Mouse (Mus musculus) hindbrain, embryonic 13.5 days (tissue): ENCODE measurements around the gene Tulp3. TPM values are rescaled to one million over a fixed set of nuclear protein-coding genes. Genes with fewer than 3 reads are reported as not detected.
"Not testable (repeated sequence)": the region's sequence is repeated elsewhere in the genome, so short reads cannot be mapped to it uniquely, and the experiment has no call there.

Source experiments
- ATAC-seq: fragments of 200-750 bp; cut with Nextera tagmentation; 2 replicates; pipeline ENCODE4 v1.8.0; 2017; ENCODE audit warnings: moderate TSS enrichment; ENCODE audit not compliant: low FRiP score
- H3K27ac ChIP-seq: fragments of 300-500 bp; sonication (generic); 2 replicates; pipeline ENCODE4 v1.5.1; 2015; ENCODE audit warnings: inconsistent platforms, mild to moderate bottlenecking, moderate library complexity
- H3K27me3 ChIP-seq: fragments of 300-500 bp; sonication (generic); 2 replicates; pipeline ENCODE4 v1.6.1; 2015; ENCODE audit warnings: mild to moderate bottlenecking, inconsistent platforms
- H3K36me3 ChIP-seq: fragments of 300-500 bp; sonication (generic); 2 replicates; pipeline ENCODE4 v1.6.1; 2015; ENCODE audit warnings: mild to moderate bottlenecking, inconsistent platforms
- H3K4me1 ChIP-seq: fragments of 300-500 bp; sonication (generic); replicated peaks from 2 replicates; pipeline ENCODE4 v1.6.1; 2015; ENCODE audit warnings: inconsistent platforms
- H3K4me2 ChIP-seq: fragments of 300-500 bp; sonication (generic); 2 replicates; pipeline ENCODE4 v1.6.1; 2015; ENCODE audit warnings: inconsistent platforms, mild to moderate bottlenecking, moderate library complexity
- H3K4me3 ChIP-seq: fragments of 300-500 bp; sonication (generic); 2 replicates; pipeline ENCODE4 v1.5.1; 2015; ENCODE audit warnings: mild to moderate bottlenecking, inconsistent platforms
- H3K9ac ChIP-seq: fragments of 300-500 bp; sonication (generic); 2 replicates; pipeline ENCODE4 v1.6.1; 2015; ENCODE audit warnings: mild to moderate bottlenecking, inconsistent platforms
- H3K9me3 ChIP-seq: fragments of 300-500 bp; sonication (generic); 2 replicates; pipeline ENCODE4 v1.6.1; 2016; ENCODE audit warnings: inconsistent platforms
- WGBS: fragments of 180-500 bp; shearing (Covaris S2); methylation state at CpG from one replicate; pipeline ENCODE4 v1.1.7; 2015; 5-methylcytosine and 5-hydroxymethylcytosine counted together
- polyA plus RNA-seq: library from polyadenylated mRNA; unstranded; fragments of >200 nt; fragmentation: Nextera tagmentation; extraction: Ambion mirVana; gene quantifications from 2 replicates; pipeline ENCODE4 v1.2.1, GENCODE M21; 2015

The Tulp3 gene
- polyA plus RNA-seq, result 19.9 and 20.1 TPM in 2 replicates

DNA sequence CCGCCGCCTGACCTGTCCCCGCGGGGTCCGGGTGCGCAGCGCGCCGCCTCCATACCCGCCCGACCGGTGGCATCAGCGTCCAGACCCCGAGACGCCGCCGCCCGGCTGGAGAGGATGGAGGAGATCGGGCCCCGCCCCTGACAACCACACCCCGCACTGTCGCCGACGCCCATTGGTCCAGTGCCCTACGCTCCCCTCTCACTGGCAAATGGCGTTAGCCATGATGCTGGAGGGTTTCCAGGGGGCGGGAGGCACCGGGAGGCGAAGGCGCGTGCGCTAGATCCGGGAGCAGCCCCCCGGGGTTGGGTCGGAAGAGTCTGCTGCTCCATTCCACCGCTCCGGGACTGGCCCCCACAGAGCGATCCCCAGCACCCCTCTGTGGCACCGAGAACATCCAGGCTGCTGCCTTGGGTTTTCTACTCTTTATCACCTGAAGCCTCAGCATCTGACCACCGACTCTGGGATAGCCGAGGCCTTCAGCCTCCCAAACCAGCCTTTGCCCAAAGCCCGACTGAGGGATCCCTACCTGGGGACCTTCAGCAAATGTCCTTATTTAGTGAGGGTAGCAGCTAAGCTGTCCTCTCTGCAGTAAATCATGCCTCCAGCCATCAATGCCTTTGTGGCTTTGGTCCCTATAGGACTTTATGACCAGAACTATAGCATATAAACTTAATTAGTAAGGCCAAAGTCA is at the start of gene Tulp3:
Gene Tulp3 (minus strand): TSS at position 126 of the 691 bp plus-strand sequence.
- WGBS, result 0% methylated on average over 41 of the region's 42 CpGs

DNA sequence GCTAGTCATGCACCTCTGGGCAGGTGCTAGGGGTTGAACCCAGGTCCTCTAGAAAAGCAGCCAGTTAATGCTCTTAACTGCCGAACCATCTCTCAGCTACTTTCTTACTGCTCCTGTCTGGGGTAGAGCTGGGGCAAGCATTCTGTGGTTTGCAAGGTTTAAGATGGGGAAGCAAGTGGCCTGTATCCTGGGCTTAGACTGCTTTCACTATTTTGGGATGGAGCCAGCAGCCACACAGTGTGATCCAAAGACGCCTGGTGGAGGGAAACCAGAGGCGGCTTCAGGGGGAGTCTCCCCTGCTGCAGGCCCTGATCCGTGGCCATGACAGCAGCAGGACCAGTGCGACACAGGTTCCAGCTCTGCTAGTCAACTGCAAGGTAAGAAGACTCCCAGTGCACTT is 49.1 kb upstream of the Tulp3 start:
- Histone ChIP-seq H3K27ac (no peak overlapping the region), H3K9ac (0 out of 2 replicates have a peak overlapping the region, but pooled peaks have one; percentile 25), H3K4me2 (no peak overlapping the region), H3K4me1 (peaks cover 18% of the 10 kb centered on the region), H3K36me3 (peaks cover 44% of the 10 kb centered on the region), H3K4me3 (no peak overlapping the region), H3K27me3 (no peaks in the 10 kb centered on the region), H3K9me3 (no peaks in the 10 kb centered on the region)
- WGBS, result 66% methylated on average over 5 of the region's 5 CpGs
- no peak for ATAC-seq

More for the DNA sequence above, at the start of gene Tulp3:
- Histone ChIP-seq H3K4me1 (peaks cover 45% of the 10 kb centered on the region), H3K4me2 (peak within 1 kb of the TSS; percentile 78), H3K9me3 (no peaks in the 10 kb centered on the region), H3K9ac (peak within 1 kb of the TSS; percentile 88), H3K4me3 (peak within 1 kb of the TSS; percentile 74), H3K27me3 (no peaks in the 10 kb centered on the region), H3K36me3 (peaks cover 30% of the 10 kb centered on the region), H3K27ac (peak within 1 kb of the TSS; percentile 93)
- peak; percentile 99 for ATAC-seq

GRCm38 (mm10) chr6:128399421-128400185 is 44.0 kb upstream of the Tulp3 start:
- Histone ChIP-seq H3K9me3 (no peaks in the 10 kb centered on the region), H3K4me2 (peak overlapping the region; percentile 47), H3K36me3 (0 out of 2 replicates have a peak, but pooled peaks cover 2% of the 10 kb centered on the region), H3K4me1 (peaks cover 25% of the 10 kb centered on the region), H3K27ac (peak overlapping the region; percentile 78), H3K27me3 (no peaks in the 10 kb centered on the region), H3K9ac (peak overlapping the region; percentile 51), H3K4me3 (peak overlapping the region; percentile 20)
- WGBS, result 45% methylated on average over 20 of the region's 21 CpGs
- peak; percentile 86 for ATAC-seq

- Histone ChIP-seq H3K27me3 (no peaks in the 10 kb centered on the region), H3K27ac (peak within 1 kb of the TSS; percentile 78), H3K9me3 (no peaks in the 10 kb centered on the region), H3K9ac (peak within 1 kb of the TSS; percentile 51), H3K36me3 (no peaks in the 10 kb centered on the region), H3K4me1 (peaks cover 25% of the 10 kb centered on the region), H3K4me3 (peak within 1 kb of the TSS; percentile 20), H3K4me2 (peak within 1 kb of the TSS; percentile 47)
- ATAC-seq, result no peak
- 75% methylated on average over 3 of the region's 3 CpGs for WGBS
These were observed 43.3 kb upstream of the Tulp3 start, which contains the start of gene Nrip2 for GRCm38 (mm10) chr6:128398996-128399395. Gene Nrip2, plus strand, starts transcription at chr6:128399296.

- no peak overlapping the region for H3K4me3 ChIP-seq
- H3K4me2 ChIP-seq, result no peak overlapping the region
- no peak overlapping the region for H3K27ac ChIP-seq
- H3K4me1 ChIP-seq, result peaks cover 25% of the 10 kb centered on the region
- H3K9me3 ChIP-seq, result no peaks in the 10 kb centered on the region
- no peak for ATAC-seq
- no peaks in the 10 kb centered on the region for H3K36me3 ChIP-seq
- H3K27me3 ChIP-seq, result no peaks in the 10 kb centered on the region
- 80% methylated on average over 7 of the region's 7 CpGs for WGBS
- H3K9ac ChIP-seq, result no peak overlapping the region
These were observed 42.1 kb upstream of the Tulp3 start for GRCm38 (mm10) chr6:128397574-128398261.

DNA sequence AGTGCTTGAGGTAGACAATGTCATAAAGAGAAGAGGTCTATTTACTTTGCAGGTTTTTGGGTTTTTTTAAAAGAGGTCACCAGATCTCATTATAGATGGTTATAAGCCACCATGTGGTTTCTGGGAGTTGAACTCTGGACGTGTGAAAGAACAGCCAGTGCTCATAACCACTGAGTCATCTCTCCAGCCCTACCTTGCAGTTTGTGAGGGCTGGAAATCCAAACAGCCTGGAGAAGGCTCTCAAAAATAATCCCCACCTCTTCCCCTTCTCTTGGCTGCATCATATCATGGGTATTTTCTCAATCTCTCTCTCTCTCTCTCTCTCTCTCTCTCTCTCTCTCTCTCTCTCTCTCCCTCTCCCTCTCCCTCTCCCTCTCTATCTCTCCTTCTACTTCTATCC is 35.0 kb upstream of the Tulp3 start:
- WGBS, result 60% methylated on average over 1 of the region's 1 CpGs

GRCm38 (mm10) chr6:128389185-128389584 is 33.5 kb upstream of the Tulp3 start:
- H3K27me3 ChIP-seq, result no peaks in the 10 kb centered on the region
- no peak overlapping the region for H3K4me2 ChIP-seq
- no peak overlapping the region for H3K9ac ChIP-seq
- 94% methylated on average over 1 of the region's 1 CpGs for WGBS
- H3K27ac ChIP-seq, result no peak overlapping the region
- H3K36me3 ChIP-seq, result no peaks in the 10 kb centered on the region
- ATAC-seq, result no peak
- no peaks in the 10 kb centered on the region for H3K9me3 ChIP-seq
- H3K4me1 ChIP-seq, result no peaks in the 10 kb centered on the region
- H3K4me3 ChIP-seq, result no peak overlapping the region

More for the DNA sequence above, 35.0 kb upstream of the Tulp3 start:
- no peaks in the 10 kb centered on the region for H3K9me3 ChIP-seq
- no peak overlapping the region for H3K9ac ChIP-seq
- H3K4me3 ChIP-seq, result no peak overlapping the region
- H3K4me2 ChIP-seq, result no peak overlapping the region
- H3K4me1 ChIP-seq, result no peaks in the 10 kb centered on the region
- H3K27me3 ChIP-seq, result no peaks in the 10 kb centered on the region
- no peaks in the 10 kb centered on the region for H3K36me3 ChIP-seq
- no peak for ATAC-seq
- H3K27ac ChIP-seq, result no peak overlapping the region

- no peak overlapping the region for H3K4me3 ChIP-seq
- no peak overlapping the region for H3K4me2 ChIP-seq
- no peak for ATAC-seq
- H3K4me1 ChIP-seq, result no peaks in the 10 kb centered on the region
- no peak overlapping the region for H3K9ac ChIP-seq
- no peaks in the 10 kb centered on the region for H3K36me3 ChIP-seq
- H3K9me3 ChIP-seq, result no peaks in the 10 kb centered on the region
- 79% methylated on average over 1 of the region's 1 CpGs for WGBS
- H3K27ac ChIP-seq, result no peak overlapping the region
- H3K27me3 ChIP-seq, result no peaks in the 10 kb centered on the region
These were observed 29.4 kb upstream of the Tulp3 start for GRCm38 (mm10) chr6:128385026-128385425.

DNA sequence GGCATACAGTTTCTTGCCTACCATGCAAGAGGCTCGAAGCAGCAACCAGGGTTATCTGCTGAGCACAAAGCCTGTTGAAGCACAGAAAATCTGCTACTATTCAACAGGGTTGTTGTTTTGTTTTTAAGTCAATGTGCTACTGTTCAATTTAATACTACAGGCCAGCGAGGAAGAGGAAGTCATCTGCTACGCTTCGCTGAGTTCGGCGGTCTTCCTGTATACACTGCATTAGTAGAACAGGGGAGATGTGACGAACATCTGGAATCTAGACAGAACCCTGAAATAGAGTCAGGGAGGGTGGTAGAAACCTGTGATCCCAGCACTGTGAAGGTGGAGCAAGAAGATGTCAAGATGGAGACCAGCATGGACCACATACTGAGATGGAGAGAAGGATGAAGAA is 28.1 kb upstream of the Tulp3 start:
- Histone ChIP-seq H3K4me3 (no peak overlapping the region), H3K36me3 (no peaks in the 10 kb centered on the region), H3K27me3 (no peaks in the 10 kb centered on the region), H3K27ac (no peak overlapping the region), H3K9me3 (no peaks in the 10 kb centered on the region), H3K4me2 (no peak overlapping the region), H3K9ac (no peak overlapping the region), H3K4me1 (no peaks in the 10 kb centered on the region)
- 81% methylated on average over 7 of the region's 7 CpGs for WGBS
- ATAC-seq, result no peak

DNA sequence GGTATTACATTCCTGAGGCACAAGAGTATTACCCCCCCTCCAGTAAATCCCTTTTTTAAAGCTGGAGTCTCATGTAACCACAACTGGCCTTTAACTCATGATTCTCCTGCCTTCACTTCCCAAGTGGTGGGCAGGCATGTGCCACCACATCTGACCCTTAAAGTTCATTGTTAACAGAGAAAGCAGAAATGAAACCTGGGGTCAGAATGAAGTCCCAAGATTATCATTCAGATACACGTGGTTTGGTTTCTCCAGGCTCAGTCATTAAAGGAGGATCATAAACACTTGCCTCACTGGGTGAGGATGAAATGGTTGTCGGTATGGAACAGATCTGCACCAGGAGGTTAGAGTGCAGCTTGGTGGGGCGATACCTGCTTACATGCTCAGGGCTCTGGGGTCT is 25.6 kb upstream of the Tulp3 start:
- no peaks in the 10 kb centered on the region for H3K27me3 ChIP-seq
- no peak overlapping the region for H3K4me2 ChIP-seq
- no peaks in the 10 kb centered on the region for H3K4me1 ChIP-seq
- WGBS, result 81% methylated on average over 3 of the region's 3 CpGs
- H3K4me3 ChIP-seq, result no peak overlapping the region
- no peaks in the 10 kb centered on the region for H3K9me3 ChIP-seq
- H3K27ac ChIP-seq, result no peak overlapping the region
- ATAC-seq, result no peak
- no peaks in the 10 kb centered on the region for H3K36me3 ChIP-seq
- no peak overlapping the region for H3K9ac ChIP-seq

- not testable (repeated sequence) for H3K9me3 ChIP-seq, H3K36me3 ChIP-seq, H3K27ac ChIP-seq, H3K4me1 ChIP-seq, H3K9ac ChIP-seq, ATAC-seq, H3K4me2 ChIP-seq, H3K27me3 ChIP-seq, H3K4me3 ChIP-seq
- WGBS, result 70% methylated on average over 1 of the region's 1 CpGs
These were observed 25.0 kb upstream of the Tulp3 start for GRCm38 (mm10) chr6:128380594-128381167.

- Histone ChIP-seq H3K36me3 (no peaks in the 10 kb centered on the region), H3K4me2 (no peak overlapping the region), H3K4me3 (no peak overlapping the region), H3K27ac (no peak overlapping the region), H3K27me3 (no peaks in the 10 kb centered on the region), H3K9me3 (no peaks in the 10 kb centered on the region), H3K9ac (no peak overlapping the region), H3K4me1 (peaks cover 7% of the 10 kb centered on the region)
- 87% methylated on average over 16 of the region's 16 CpGs for WGBS
- ATAC-seq, result no peak
These were observed 24.0 kb upstream of the Tulp3 start for GRCm38 (mm10) chr6:128379636-128380035.
